Mouse (Mus musculus): ENCODE measurements at regions not wholly inside any gene's neighbourhood (a gene's known extent, or its start where the extent isn't known, plus 50 kb on each side); places are given as distances from the start of the nearest gene placed in this dataset.

DNA sequence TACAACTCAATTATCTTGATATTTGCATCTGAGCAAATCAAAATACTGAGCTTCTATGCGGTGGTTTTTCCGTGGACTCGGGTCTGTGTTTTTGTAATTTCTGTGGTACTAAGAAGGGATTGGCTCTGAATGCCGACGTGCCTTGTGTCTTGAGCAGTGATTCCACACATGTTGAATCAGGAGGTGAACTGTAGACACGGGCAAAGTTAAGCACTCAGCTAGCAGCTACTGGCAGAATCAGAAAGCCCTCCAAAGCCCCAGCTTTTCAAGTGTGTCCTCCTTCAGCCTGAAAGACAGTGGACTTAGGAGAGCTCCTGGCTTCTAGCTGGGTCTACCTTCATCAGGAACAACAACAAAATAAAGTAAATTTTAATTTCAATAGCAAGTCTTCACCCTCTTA is 462.9 kb upstream of the Pou3f3 start:
- DNase-seq (ENCODE audit: low read depth), result no peak

GRCm38 (mm10) chr1:42233289-42233688 is 462.3 kb upstream of the Pou3f3 start:
- no peak for DNase-seq (ENCODE audit: low read depth)

- no peak for DNase-seq (ENCODE audit: low read depth)
Measured at GRCm38 (mm10) chr1:42236466-42237010, 459.0 kb upstream of the Pou3f3 start.

DNA sequence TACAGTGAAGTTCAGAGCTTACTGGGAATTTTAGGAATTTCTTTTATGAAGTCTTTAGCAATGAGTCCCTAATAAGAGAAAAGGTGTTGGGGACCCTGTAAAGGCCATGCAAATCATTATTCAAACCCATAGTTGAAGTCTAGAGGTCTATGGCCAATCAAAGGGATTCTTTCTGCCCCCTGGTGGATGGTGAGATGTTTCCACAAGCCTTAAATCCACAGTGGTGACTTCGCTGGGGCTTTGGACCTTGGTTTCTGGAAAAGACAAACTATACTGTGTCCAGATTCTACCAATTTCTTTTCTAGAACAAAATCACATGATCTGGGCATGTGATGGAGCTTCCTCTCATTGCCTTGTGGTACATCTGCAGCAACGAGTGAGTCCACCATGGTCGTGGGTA is 457.2 kb upstream of the Pou3f3 start:
- DNase-seq (ENCODE audit: low read depth), result no peak

DNA sequence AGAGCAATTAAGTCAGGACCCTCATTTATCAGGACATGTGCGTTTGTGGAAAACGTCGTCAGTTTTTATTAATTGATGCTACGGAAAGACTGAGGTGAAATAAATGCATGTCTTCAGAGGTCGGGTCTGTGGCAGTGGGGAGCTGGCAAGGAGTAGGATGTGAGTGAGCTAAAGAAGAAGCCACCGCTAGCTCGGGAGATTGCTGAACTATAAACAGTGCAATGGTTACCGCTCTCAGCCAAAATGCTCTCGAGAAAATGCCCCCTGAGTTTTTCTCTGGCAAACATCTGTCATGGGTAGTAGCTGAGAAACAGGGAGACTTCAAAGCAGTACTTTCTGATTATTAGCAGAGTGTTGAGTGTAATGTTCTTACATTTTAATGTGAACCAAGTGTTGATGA is 454.4 kb upstream of the Pou3f3 start:
- DNase-seq (ENCODE audit: low read depth), result no peak

DNA sequence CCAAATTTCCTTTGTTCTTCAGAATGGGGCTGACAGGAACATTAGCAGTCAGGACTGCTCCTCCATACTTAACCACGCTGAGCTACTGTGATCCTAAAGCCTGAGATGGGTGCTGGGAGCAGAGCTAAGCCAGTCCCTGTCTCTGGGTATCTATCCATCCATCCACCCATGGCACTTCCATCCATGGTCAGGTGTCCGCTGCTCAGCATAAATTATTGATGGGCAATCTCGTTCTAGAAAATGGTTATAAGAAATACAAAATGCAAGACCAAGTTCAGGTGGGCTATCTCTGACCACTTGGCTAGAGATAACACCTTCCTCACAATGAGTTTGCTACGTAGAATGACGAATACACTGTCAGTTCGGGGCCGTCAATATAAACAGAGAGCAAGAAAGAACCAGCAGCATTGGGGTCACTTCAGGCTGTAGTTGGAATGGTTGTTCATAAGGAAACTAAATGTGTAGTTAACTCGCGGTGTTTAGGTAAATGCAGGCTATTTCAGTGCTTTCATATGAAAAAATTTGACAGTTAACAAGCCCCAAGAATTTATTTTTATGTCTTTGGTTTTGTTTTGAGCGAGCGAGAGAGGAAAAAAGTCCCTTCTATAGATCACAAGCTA is 453.9 kb upstream of the Pou3f3 start:
- DNase-seq (ENCODE audit: low read depth), result no peak

- DNase-seq (ENCODE audit: low read depth), result no peak
Measured at GRCm38 (mm10) chr1:42242586-42243457, 452.7 kb upstream of the Pou3f3 start.

GRCm38 (mm10) chr1:42243458-42243855 is 452.1 kb upstream of the Pou3f3 start:
- DNase-seq (ENCODE audit: low read depth), result no peak

DNA sequence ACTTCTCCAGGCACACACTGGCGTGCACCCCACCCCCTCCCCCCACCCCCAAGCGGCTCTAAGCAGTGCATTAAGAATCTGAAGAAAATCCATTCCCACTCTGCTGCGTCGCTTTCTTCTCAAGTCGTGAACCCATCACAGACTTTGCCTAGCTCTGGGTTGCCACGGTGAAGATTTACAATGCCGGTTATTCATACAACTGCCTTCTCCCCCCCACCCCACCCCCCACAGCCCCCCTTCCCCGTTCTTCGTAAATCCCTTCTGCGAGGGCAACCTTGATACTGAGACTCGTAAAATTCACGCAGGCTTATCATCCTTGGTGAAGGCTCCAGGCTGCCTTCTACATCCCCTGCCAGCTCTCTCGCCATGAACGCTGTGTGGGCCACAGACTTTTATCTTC is 451.7 kb upstream of the Pou3f3 start:
- DNase-seq (ENCODE audit: low read depth), result no peak

DNA sequence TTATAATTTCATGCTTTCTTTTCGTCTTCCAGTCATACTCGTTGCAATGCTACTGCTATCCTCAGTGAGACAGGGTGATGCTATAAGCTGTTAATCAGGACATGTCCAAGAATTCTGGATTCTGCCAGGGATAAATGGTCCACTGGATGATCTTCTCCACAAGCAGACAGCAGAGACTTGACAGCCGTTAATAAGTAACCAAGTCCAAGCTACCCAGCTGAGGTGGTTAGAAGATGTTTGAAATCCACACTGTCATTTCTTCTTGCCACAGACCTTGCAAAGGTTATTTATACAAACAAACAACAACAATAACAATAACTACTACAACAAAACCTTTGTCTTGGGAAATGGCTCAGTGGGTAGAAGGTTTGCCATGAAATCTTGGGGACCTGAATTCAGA is 443.2 kb upstream of the Pou3f3 start:
- DNase-seq (ENCODE audit: low read depth), result no peak

DNA sequence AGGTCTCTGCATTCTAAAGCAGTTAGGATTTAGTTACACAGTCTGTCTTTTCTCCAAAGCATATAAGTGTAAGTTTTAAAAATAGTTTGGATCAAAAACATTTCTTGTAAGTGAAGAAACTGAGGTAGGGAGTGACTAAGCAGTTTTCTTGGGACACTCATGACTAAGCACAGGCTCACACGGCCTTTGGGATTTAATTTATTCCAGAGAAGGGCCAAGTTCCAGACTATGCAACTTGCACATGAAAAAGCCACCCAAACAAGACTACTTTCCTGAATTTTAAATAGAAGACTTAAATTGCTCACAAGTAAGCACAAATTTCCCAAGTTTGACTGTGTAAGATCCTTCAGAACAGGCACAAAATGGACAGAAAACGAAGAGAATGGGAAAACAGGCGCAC is 441.8 kb upstream of the Pou3f3 start:
- no peak for DNase-seq (ENCODE audit: low read depth)

DNA sequence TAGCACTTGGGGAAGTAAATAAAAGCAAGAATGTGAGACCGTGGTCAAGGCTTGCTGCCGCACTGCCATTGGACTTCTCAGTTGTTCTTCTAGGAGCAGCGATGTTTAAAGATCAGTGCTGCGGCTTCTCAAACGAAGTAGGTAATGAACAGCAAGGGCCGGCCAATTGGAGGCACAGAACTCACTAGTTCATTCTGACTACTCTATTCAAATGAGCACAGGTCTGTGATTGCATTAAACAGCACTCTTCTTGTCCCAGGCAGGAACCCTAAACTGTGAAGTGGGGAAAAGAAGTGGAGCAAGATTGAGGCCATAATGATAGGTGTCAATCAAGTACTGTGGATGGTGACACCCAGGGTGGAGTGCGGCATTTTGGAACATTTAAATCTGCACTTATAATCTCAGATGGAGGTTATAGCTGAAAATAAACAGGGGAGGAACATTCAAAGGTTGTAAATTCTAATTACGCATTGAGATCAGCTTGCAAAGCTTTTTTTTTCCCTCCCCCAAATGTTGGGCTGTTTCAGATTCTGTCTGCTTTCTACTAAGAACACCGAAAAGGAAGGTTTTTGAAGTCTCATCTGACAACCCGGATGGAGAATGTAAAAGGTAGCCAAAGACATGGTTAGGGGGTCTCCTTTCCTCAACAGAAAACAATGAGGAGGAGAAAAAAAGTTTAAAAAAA is 438.5 kb upstream of the Pou3f3 start:
- DNase-seq (ENCODE audit: low read depth), result no peak

GRCm38 (mm10) chr1:42257801-42258593 is 437.6 kb upstream of the Pou3f3 start:
- DNase-seq (ENCODE audit: low read depth), result no peak

- no peak for DNase-seq (ENCODE audit: low read depth)
Measured at GRCm38 (mm10) chr1:42258594-42258910, 437.0 kb upstream of the Pou3f3 start.

DNA sequence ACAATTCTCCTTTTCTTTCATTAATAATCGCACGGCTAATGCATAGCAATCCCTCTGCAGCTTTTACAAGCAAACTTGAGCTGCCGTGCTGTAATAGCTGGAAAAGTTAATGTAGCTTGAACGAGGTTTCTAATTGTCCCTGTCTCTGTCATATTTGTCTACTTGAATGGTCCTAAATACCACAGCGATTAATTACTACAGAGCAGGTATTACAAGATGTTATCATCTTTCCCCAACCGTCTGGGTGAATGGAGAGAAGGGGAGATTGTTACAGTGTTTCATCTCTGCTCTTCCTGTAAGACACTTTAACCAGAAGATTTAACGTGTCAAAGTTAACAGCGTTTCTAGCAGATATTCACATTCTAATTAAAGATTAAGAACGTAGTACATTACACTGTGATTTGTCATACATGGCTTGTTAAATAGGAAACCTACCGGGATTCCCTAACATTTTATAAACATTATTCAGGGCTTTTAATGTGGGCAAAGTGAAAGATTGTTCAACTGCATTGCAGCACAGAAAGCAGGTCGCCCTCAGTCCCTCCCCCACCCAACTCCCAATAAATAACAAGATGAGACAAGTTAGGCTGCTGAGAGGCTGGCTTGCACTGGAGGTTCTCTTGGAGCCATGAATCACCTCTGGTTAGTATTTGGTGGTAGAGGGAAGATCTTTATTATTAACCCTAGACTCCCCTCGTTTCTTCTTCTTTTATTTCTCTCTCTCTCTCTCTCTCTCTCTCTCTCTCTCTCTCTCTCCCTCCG is 436.2 kb upstream of the Pou3f3 start:
- no peak for DNase-seq (ENCODE audit: low read depth)

- no peak for DNase-seq (ENCODE audit: low read depth)
Measured at GRCm38 (mm10) chr1:42260033-42260925, 435.3 kb upstream of the Pou3f3 start.

DNA sequence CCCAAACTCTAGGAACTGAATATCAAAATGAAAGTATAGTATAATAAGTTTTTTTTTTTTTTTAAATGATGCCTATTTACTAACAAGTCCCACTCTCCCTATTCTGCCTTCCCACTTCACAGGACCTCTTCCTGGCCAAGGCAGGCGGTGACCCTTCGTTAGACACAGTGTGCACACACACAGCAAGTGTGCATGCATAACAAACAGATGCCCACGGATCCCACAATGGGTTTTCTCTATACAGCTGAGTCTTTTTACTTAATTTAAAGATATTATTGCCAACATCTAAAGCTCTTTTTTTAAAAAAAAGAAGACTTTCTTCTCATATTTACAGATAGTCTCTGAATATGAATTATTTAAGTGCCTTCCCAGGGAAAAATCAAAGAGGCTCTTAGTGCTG is 434.5 kb upstream of the Pou3f3 start:
- DNase-seq (ENCODE audit: low read depth), result no peak

- DNase-seq (ENCODE audit: low read depth), result no peak
Measured at GRCm38 (mm10) chr1:42261800-42262199, 433.8 kb upstream of the Pou3f3 start.

GRCm38 (mm10) chr1:42262606-42263005 is 433.0 kb upstream of the Pou3f3 start:
- no peak for DNase-seq (ENCODE audit: low read depth)

DNA sequence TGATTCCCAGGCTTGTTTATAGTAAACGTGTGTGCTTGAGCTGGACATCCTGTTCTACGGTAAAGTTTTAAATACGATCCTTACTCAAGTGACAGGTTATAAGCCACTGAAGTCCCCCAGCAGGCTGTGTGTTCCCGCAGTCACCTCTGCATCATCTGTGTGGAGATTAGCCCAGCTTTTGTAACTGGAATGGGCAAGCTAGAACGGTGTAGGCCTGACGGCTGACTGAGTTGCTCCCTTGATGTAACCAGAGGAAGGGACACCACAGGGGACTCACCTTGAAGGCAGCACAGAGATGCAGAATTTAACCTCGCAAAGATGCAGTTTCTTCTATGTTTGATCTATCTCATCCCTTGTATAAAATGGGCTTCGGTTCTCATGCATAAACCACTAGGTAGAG is 418.4 kb upstream of the Pou3f3 start:
- DNase-seq (ENCODE audit: low read depth), result no peak
